Mouse (Mus musculus) c-Kit-positive CD71-negative TER-119-negative erythroid progenitor cells, embryonic 14.5 days (primary cell): ENCODE measurements around the gene Ankrd34c.

ENCODE experiments used
- DNase-seq: peaks from one replicate; pipeline ENCODE4 v3.0.0-alpha.2; 2013; ENCODE audit warnings: low read depth

Ankrd34c gene

GRCm38 (mm10) chr9:89738295-89738694, at the start of gene Ankrd34c:
TSS of gene Ankrd34c (minus strand) at chr9:89738475.
- DNase-seq = no peak

GRCm38 (mm10) chr9:89787532-89787931, 49.3 kb upstream of the Ankrd34c start:
- no peak for DNase-seq

- DNase-seq = no peak
Measured at GRCm38 (mm10) chr9:89781395-89781927, 43.2 kb upstream of the Ankrd34c start.

- no peak for DNase-seq
Measured at GRCm38 (mm10) chr9:89779237-89779636, 41.0 kb upstream of the Ankrd34c start.

GRCm38 (mm10) chr9:89771153-89771552, 32.9 kb upstream of the Ankrd34c start:
- DNase-seq = no peak

- no peak for DNase-seq
Measured at GRCm38 (mm10) chr9:89762017-89762416, 23.7 kb upstream of the Ankrd34c start.

GRCm38 (mm10) chr9:89758569-89758968, 20.3 kb upstream of the Ankrd34c start:
- DNase-seq = no peak

GRCm38 (mm10) chr9:89758139-89758538, 19.9 kb upstream of the Ankrd34c start:
- no peak for DNase-seq

- no peak for DNase-seq
Measured at GRCm38 (mm10) chr9:89757571-89757970, 19.3 kb upstream of the Ankrd34c start.

GRCm38 (mm10) chr9:89740041-89740440, 1.8 kb upstream of the Ankrd34c start:
- no peak for DNase-seq

GRCm38 (mm10) chr9:89737888-89738287, 387 bp downstream of the Ankrd34c start:
- no peak for DNase-seq

- DNase-seq = peak; percentile 35
Measured at GRCm38 (mm10) chr9:89736932-89737705, 1.2 kb downstream of the Ankrd34c start.

GRCm38 (mm10) chr9:89706906-89707305, 31.4 kb downstream of the Ankrd34c start:
- DNase-seq = no peak

- no peak for DNase-seq
Measured at GRCm38 (mm10) chr9:89705197-89705533, 33.1 kb downstream of the Ankrd34c start.

- peak; percentile 74 for DNase-seq
Measured at GRCm38 (mm10) chr9:89704265-89705196, 33.7 kb downstream of the Ankrd34c start, which contains the start of gene Tmed3. TSS of gene Tmed3 (minus strand) at chr9:89705068.

- DNase-seq = no peak
Measured at GRCm38 (mm10) chr9:89700910-89701457, 37.3 kb downstream of the Ankrd34c start.

GRCm38 (mm10) chr9:89695143-89695542, 43.1 kb downstream of the Ankrd34c start:
- DNase-seq = no peak

- no peak for DNase-seq
Measured at GRCm38 (mm10) chr9:89693670-89694069, 44.6 kb downstream of the Ankrd34c start.

GRCm38 (mm10) chr9:89689179-89689578, 49.1 kb downstream of the Ankrd34c start:
- no peak for DNase-seq

GRCm38 (mm10) chr9:89687503-89688226, 50.6 kb downstream of the Ankrd34c start:
- no peak for DNase-seq

- no peak for DNase-seq
Measured at GRCm38 (mm10) chr9:89686262-89686661, 52.0 kb downstream of the Ankrd34c start.

GRCm38 (mm10) chr9:89678974-89679373, 59.3 kb downstream of the Ankrd34c start:
- no peak for DNase-seq
